Mouse (Mus musculus) heart, embryonic 14.5 days (tissue): Measurements from ENCODE around the gene Mapk14. TPM values are rescaled to one million over a fixed set of nuclear protein-coding genes. Genes with fewer than 3 reads are reported as not detected.

Experiments used
- ATAC-seq: fragments of 200-750 bp; cut with Nextera tagmentation; 2 replicates; pipeline ENCODE4 v1.8.0; 2017; ENCODE audit warnings: low read depth, moderate TSS enrichment; ENCODE audit not compliant: insufficient number of reproducible peaks, insufficient read depth, low FRiP score
- H3K27ac ChIP-seq, 2 experiments: fragments of 200-500 bp in 1 of 2; fragments of 300-500 bp in 1 of 2; sonication (generic) in 1 of 2; replicated peaks in 1 of 2; 2 replicates each; pipeline ENCODE4 v1.5.1; 2012 to 2014; ENCODE audit warnings: low read depth in 2 of 2, low read length in 2 of 2, control low read depth in 1 of 2, mild to moderate bottlenecking in 1 of 2, mixed read lengths in 1 of 2; ENCODE audit not compliant: control insufficient read depth in 1 of 2, insufficient read depth in 1 of 2
- H3K27me3 ChIP-seq: fragments of 300-500 bp; sonication (generic); 2 replicates; pipeline ENCODE4 v1.6.1; 2014; ENCODE audit warnings: mild to moderate bottlenecking, low read length, control low read depth; ENCODE audit not compliant: control insufficient read depth, insufficient read depth
- H3K36me3 ChIP-seq: fragments of 300-500 bp; sonication (generic); 2 replicates; pipeline ENCODE4 v1.6.1; 2014; ENCODE audit warnings: mild to moderate bottlenecking, control low read depth, low read length, mixed read lengths; ENCODE audit not compliant: control insufficient read depth, insufficient read depth
- H3K4me1 ChIP-seq, 2 experiments: fragments of 200-500 bp in 1 of 2; fragments of 300-500 bp in 1 of 2; sonication (generic) in 1 of 2; 2 replicates each; pipeline ENCODE4 v1.6.1; 2012 to 2014; ENCODE audit warnings: low read length in 2 of 2, control low read depth in 1 of 2, mixed read lengths in 1 of 2; ENCODE audit not compliant: control insufficient read depth in 2 of 2, insufficient read depth in 2 of 2
- H3K4me2 ChIP-seq: fragments of 300-500 bp; sonication (generic); 2 replicates; pipeline ENCODE4 v1.6.1; 2014; ENCODE audit warnings: mild to moderate bottlenecking, low read length
- H3K4me3 ChIP-seq, 2 experiments: fragments of 200-500 bp in 1 of 2; fragments of 300-500 bp in 1 of 2; sonication (generic) in 1 of 2; 2 replicates each; pipeline ENCODE4 v1.5.1; 2012 to 2014; ENCODE audit warnings: low read length in 2 of 2, mild to moderate bottlenecking in 2 of 2, control low read depth in 1 of 2, low read depth in 1 of 2, moderate library complexity in 1 of 2; ENCODE audit not compliant: control insufficient read depth in 1 of 2, insufficient read depth in 1 of 2
- H3K9ac ChIP-seq: fragments of 300-500 bp; sonication (generic); 2 replicates; pipeline ENCODE4 v1.6.1; 2014; ENCODE audit warnings: mild to moderate bottlenecking, low read length
- H3K9me3 ChIP-seq: fragments of 300-500 bp; sonication (generic); 2 replicates; pipeline ENCODE4 v1.6.1; 2016; ENCODE audit warnings: low read length, control low read depth; ENCODE audit not compliant: control insufficient read depth
- WGBS: fragments of 180-500 bp; shearing (Covaris S2); extraction: QIAGEN DNeasy Blood & Tissue Kit; methylation state at CpG from one replicate; pipeline ENCODE4 v1.1.7; 2014; 5-methylcytosine and 5-hydroxymethylcytosine counted together
- polyA plus RNA-seq: library from polyadenylated mRNA; unstranded; fragments of >200 nt; fragmentation: Nextera tagmentation; extraction: Ambion mirVana; gene quantifications from 2 replicates; pipeline ENCODE4 v1.2.1, GENCODE M21; 2014

Mapk14 gene
- polyA plus RNA-seq, 1 experiment from 2014 or later: 37.6 TPM

GRCm38 (mm10) chr17:28785036-28785435 lies 93.9 kb downstream of the Mapk14 start:
- no peaks in the 10 kb centered on the region for H3K27me3 ChIP-seq
- WGBS: 97% methylated on average over 3 of the region's 3 CpGs
- H3K9me3 ChIP-seq: no peaks in the 10 kb centered on the region
- no peak for ATAC-seq
- H3K36me3 ChIP-seq: no peaks in the 10 kb centered on the region
- H3K27ac ChIP-seq: no peak overlapping the region
- H3K4me1 ChIP-seq: peaks cover 6 to 12% of the 10 kb centered on the region in 2 experiments; a peak in 2 of 4 replicates
- H3K4me2 ChIP-seq: no peak overlapping the region
- no peak overlapping the region for H3K4me3 ChIP-seq
- H3K9ac ChIP-seq: no peak overlapping the region

- no peak overlapping the region for H3K4me2 ChIP-seq
- no peaks in the 10 kb centered on the region for H3K9me3 ChIP-seq
- H3K9ac ChIP-seq: no peak overlapping the region
- H3K4me1 ChIP-seq: 0 out of 4 replicates have a peak, but pooled peaks cover 0 to 2% of the 10 kb centered on the region in 2 experiments
- H3K27me3 ChIP-seq: no peaks in the 10 kb centered on the region
- H3K36me3 ChIP-seq: no peaks in the 10 kb centered on the region
- ATAC-seq: no peak
- WGBS: 94% methylated on average over 12 of the region's 12 CpGs
- no peak overlapping the region for H3K4me3 ChIP-seq
- no peak overlapping the region for H3K27ac ChIP-seq
Observed at GRCm38 (mm10) chr17:28787507-28787906, 96.4 kb downstream of the Mapk14 start.

- peaks cover 4% of the 10 kb centered on the region; the same call in 1 of the 2 replicates for H3K9me3 ChIP-seq
- ATAC-seq: no peak
- H3K27me3 ChIP-seq: no peaks in the 10 kb centered on the region
- H3K27ac ChIP-seq: no peak overlapping the region
- no peak overlapping the region for H3K4me3 ChIP-seq
- no peaks in the 10 kb centered on the region for H3K36me3 ChIP-seq
- H3K4me1 ChIP-seq: peaks cover 2 to 10% of the 10 kb centered on the region in 2 experiments; a peak in 2 of 4 replicates
- 82% methylated on average over 4 of the region's 4 CpGs for WGBS
- H3K9ac ChIP-seq: no peak overlapping the region
- H3K4me2 ChIP-seq: no peak overlapping the region
Observed at GRCm38 (mm10) chr17:28797031-28797430, 105.9 kb downstream of the Mapk14 start.

Other genes starting within 250 kb of the Mapk14 start
- 4.3 and 5.0 TPM in 2 replicates for gene Fkbp5, start 173.8 kb upstream of the Mapk14 start, polyA plus RNA-seq
- gene Armc12, start 160.5 kb upstream of the Mapk14 start, polyA plus RNA-seq: not detected in 2 replicates
- not detected in 2 replicates for gene Clpsl2, start 141.9 kb upstream of the Mapk14 start, polyA plus RNA-seq
- 0.47 TPM in 1 of 2 replicates, not detected in the other for gene Clps, start 130.6 kb upstream of the Mapk14 start, polyA plus RNA-seq
- gene Lhfpl5, start 115.7 kb upstream of the Mapk14 start, polyA plus RNA-seq: 0.26 and 0.45 TPM in 2 replicates
- 60.6 and 61.1 TPM in 2 replicates for gene Srpk1, start 68.6 kb upstream of the Mapk14 start, polyA plus RNA-seq
- 0.34 and 0.51 TPM in 2 replicates for gene Slc26a8, start 1.1 kb upstream of the Mapk14 start, polyA plus RNA-seq
- 2.2 and 2.5 TPM in 2 replicates for gene AC170998.1, start 34.8 kb downstream of the Mapk14 start, polyA plus RNA-seq
- 1.7 and 2.5 TPM in 2 replicates for gene Mapk13, start 78.0 kb downstream of the Mapk14 start, polyA plus RNA-seq
- 6.0 and 6.4 TPM in 2 replicates for gene Brpf3, start 109.8 kb downstream of the Mapk14 start, polyA plus RNA-seq
- 0.11 TPM in 1 of 2 replicates, not detected in the other for gene Pnpla1, start 167.1 kb downstream of the Mapk14 start, polyA plus RNA-seq
- 0.09 TPM in 2 replicates for gene 4930539E08Rik, start 224.0 kb downstream of the Mapk14 start, polyA plus RNA-seq